Mouse (Mus musculus) neural tube, embryonic 11.5 days (tissue): ENCODE data around the gene Ptger3. TPM values are rescaled to one million over a fixed set of nuclear protein-coding genes. Genes with fewer than 3 reads are reported as not detected.
A peak's percentile ranks its signal among the peaks of the same experiment; 100 is the strongest.

Experiments used
- ATAC-seq: fragments of 200-750 bp; cut with Nextera tagmentation; 2 replicates; pipeline ENCODE4 v1.8.0; 2017; ENCODE audit warnings: moderate number of reproducible peaks, mild to moderate bottlenecking, moderate TSS enrichment, moderate library complexity; ENCODE audit not compliant: insufficient read depth, low FRiP score, low TSS enrichment
- DNase-seq: peaks from one replicate; pipeline ENCODE4 v3.0.0-alpha.2; 2015; ENCODE audit warnings: low spot score
- H3K27ac ChIP-seq: fragments of 300-500 bp; sonication (generic); 2 replicates; pipeline ENCODE4 v1.5.1; 2014; ENCODE audit warnings: low read depth, mild to moderate bottlenecking, low read length
- H3K27me3 ChIP-seq: fragments of 300-500 bp; sonication (generic); 2 replicates; pipeline ENCODE4 v1.6.1; 2014; ENCODE audit warnings: mild to moderate bottlenecking, low read length, mixed read lengths; ENCODE audit not compliant: control insufficient read depth, insufficient read depth
- H3K36me3 ChIP-seq: fragments of 300-500 bp; sonication (generic); 2 replicates; pipeline ENCODE4 v1.6.1; 2014; ENCODE audit warnings: mild to moderate bottlenecking, low read length, moderate library complexity, mixed read lengths; ENCODE audit not compliant: control insufficient read depth, insufficient read depth
- H3K4me1 ChIP-seq: fragments of 300-500 bp; sonication (generic); 2 replicates; pipeline ENCODE4 v1.6.1; 2014; ENCODE audit warnings: low read length, mixed read lengths; ENCODE audit not compliant: control insufficient read depth, insufficient read depth
- H3K4me2 ChIP-seq: fragments of 300-500 bp; sonication (generic); 2 replicates; pipeline ENCODE4 v1.6.1; 2014; ENCODE audit warnings: low read depth, mild to moderate bottlenecking, moderate library complexity
- H3K4me3 ChIP-seq: fragments of 300-500 bp; sonication (generic); 2 replicates; pipeline ENCODE4 v1.5.1; 2014; ENCODE audit warnings: low read depth, low read length
- H3K9ac ChIP-seq: fragments of 300-500 bp; sonication (generic); 2 replicates; pipeline ENCODE4 v1.6.1; 2014; ENCODE audit warnings: mild to moderate bottlenecking, low read length
- H3K9me3 ChIP-seq: fragments of 300-500 bp; sonication (generic); 2 replicates; pipeline ENCODE4 v1.6.1; 2016; ENCODE audit warnings: low read length; ENCODE audit not compliant: control insufficient read depth
- WGBS: fragments of 180-500 bp; shearing (Covaris S2); extraction: QIAGEN DNeasy Blood & Tissue Kit; methylation state at CpG from one replicate; pipeline ENCODE4 v1.1.7; 2014; 5-methylcytosine and 5-hydroxymethylcytosine counted together
- polyA plus RNA-seq: library from polyadenylated mRNA; unstranded; fragments of >200 nt; fragmentation: Nextera tagmentation; extraction: Ambion mirVana; gene quantifications from 2 replicates; pipeline ENCODE4 v1.2.1, GENCODE M21; 2014

Gene Ptger3
- polyA plus RNA-seq, 1 experiment from 2014 or later: 1.0 TPM

DNA sequence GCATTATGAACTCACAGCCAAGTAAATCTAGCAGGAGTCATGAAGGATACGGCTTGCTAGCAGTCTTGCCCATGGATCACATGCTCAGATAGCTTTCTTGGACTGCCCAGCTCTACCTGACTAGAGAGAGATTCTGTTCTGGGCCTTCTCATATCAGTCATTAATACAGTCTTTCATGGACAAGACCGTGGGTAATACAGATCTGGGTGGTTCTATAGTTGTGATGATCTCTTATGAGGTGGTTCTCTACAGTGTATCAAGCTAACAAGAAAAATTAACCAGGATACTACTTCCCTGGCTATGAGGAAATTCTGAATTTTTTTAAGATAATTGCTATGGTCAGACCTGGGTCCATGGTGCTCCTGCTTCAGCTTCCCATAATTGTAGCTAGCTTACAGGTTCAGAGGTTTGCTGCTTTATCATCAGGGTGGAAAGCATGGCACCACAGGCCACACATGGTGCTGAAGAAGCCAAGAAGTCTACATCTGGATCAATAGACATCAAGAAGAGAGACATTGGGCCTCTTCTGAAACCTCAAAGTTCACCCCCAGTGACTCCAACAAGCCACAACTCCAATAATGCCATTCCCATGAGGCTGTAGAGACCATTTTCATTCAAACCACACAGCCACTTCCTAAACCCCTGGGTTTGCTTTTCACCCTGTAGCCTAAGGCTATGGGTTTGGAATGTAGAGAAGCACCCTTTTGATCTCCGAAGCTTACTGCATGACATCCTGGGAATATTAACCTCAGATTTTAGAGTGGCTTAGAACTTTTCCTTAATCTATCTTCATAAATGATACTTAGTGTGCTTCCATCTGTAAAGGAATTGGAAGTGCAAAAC lies 16.7 kb upstream of the Ptger3 start:
- Histone ChIP-seq H3K4me3 (no peak overlapping the region), H3K27ac (no peak overlapping the region), H3K9me3 (no peaks in the 10 kb centered on the region), H3K9ac (no peak overlapping the region), H3K27me3 (no peaks in the 10 kb centered on the region), H3K36me3 (0 out of 2 replicates have a peak, but pooled peaks cover 10% of the 10 kb centered on the region), H3K4me2 (no peak overlapping the region), H3K4me1 (no peaks in the 10 kb centered on the region)
- ATAC-seq (peak; percentile 31; the same call in 1 of the 2 replicates), DNase-seq (no peak)
- 91% methylated on average over 3 of the region's 3 CpGs for WGBS

DNA sequence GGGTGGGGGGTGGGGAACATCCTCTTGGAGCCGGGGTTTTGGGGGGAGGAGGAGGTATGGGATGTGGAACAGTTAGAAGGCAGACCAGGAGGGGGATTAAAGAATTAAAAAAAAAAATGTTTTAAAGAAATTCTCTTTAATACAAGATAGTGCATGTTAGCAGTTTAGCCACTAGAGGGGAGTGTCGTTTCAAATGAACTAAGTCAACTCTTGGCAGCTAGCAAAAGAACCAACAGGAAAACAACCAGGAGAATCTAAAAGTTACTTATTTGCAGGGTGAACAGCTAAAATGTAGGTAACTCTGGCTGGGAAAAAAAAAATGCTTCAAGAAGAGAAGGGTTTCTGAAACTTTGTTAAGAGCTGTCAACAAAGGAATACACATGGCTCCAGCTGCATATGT lies 1.5 kb upstream of the Ptger3 start:
- Histone ChIP-seq H3K4me1 (peaks cover 9% of the 10 kb centered on the region), H3K4me2 (no peak overlapping the region), H3K27ac (no peak overlapping the region), H3K9ac (no peak overlapping the region), H3K36me3 (no peaks in the 10 kb centered on the region), H3K27me3 (peaks cover 31% of the 10 kb centered on the region), H3K4me3 (no peak overlapping the region), H3K9me3 (no peaks in the 10 kb centered on the region)
- ATAC-seq (no peak), DNase-seq (no peak)
- WGBS: 16% methylated on average over 2 of the region's 2 CpGs

DNA sequence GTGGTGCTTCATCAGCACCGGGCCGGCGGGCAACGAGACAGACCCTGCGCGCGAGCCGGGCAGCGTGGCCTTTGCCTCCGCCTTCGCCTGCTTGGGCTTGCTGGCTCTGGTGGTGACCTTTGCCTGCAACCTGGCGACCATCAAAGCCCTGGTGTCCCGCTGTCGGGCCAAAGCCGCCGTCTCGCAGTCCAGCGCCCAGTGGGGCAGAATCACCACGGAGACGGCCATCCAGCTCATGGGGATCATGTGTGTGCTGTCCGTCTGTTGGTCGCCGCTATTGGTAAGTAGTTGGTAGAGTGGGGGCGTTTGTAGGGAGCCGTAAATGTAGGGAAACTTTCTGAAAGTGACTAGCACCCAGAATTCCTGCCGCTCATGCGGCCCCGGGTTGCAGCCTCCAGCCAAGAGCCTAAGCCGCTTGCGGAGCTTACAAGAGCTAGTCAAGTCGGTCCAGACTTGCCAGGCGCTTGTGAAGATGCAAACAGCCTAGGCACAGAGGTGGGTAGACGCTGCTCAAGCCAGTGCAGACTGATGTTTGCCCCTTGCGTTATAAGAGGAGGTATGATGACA lies 957 bp downstream of the Ptger3 start:
- Histone ChIP-seq H3K36me3 (no peaks in the 10 kb centered on the region), H3K27ac (no peak overlapping the region), H3K9ac (no peak overlapping the region), H3K9me3 (no peaks in the 10 kb centered on the region), H3K4me3 (peak overlapping the region; percentile 38), H3K27me3 (peaks cover 31% of the 10 kb centered on the region), H3K4me2 (peak overlapping the region; percentile 75), H3K4me1 (peaks cover 9% of the 10 kb centered on the region)
- 2% methylated on average over 30 of the region's 34 CpGs for WGBS
- no peak for ATAC-seq
- peak; percentile 24 for DNase-seq

DNA sequence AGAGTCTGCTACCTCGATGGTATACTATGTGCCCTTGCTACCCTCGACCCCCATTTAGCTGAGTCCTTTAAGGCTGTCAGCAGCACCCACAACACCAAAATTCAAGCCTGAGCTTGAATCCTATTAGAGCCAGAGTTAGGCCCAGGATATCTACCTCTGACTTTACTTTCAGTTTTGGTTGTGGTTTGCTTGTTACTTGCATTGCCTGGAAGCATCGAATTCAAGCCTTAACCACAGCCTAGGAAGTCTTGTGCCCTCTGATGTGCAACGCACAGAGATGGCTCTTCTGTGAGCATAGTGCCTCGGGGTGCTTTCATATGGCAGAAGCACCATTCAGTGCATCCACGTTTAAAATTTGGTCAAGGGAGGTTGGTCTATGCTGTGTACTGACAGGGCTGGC lies 5.3 kb downstream of the Ptger3 start:
- no peak overlapping the region for H3K27ac ChIP-seq
- H3K4me2 ChIP-seq: no peak overlapping the region
- no peaks in the 10 kb centered on the region for H3K36me3 ChIP-seq
- peaks cover 22% of the 10 kb centered on the region for H3K27me3 ChIP-seq
- peaks cover 5% of the 10 kb centered on the region for H3K4me1 ChIP-seq
- no peak overlapping the region for H3K9ac ChIP-seq
- H3K9me3 ChIP-seq: no peaks in the 10 kb centered on the region
- ATAC-seq (no peak), DNase-seq (no peak)
- WGBS: 81% methylated on average over 6 of the region's 6 CpGs
- H3K4me3 ChIP-seq: no peak overlapping the region

DNA sequence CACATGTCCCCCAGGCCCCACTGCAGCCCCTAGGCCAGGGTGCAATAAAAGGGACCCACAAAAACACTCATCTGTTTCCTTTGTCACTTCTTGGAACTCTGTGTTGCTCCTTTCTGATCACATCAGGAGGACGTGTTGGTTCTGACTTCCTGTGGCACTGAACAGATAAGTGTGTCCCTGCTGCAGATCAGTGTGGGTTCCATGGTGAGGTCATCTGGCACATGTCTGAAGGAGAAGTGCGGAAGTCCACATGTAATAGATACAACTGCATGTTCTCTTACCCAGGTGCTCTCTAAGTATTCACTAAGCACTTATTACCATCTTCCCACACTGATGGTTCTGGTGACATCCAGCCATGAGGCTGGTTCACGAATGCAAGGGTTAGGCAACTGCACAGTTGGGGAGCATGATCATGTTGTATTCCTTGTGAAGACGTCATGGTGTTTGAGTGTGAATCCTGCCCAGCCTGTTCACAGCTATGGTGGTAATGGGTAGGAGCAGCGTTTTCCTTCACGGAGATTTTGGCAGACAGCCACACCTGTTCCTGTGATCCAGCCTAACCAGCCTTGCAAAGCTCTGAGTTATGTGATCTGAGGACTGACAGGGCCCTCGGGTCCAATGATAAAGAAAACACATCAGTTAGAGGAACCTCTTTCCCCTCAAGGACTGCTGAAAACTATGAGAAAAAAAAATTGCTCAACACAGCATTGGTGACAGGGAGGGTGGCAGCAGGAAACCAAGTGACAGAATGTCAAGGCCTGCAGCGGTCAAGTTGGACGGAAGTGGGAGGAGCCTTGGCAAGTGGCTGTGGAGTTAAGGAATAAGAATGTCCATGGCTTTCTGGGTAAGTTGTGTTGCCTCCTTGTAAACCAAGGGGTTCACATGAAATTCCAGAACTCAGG lies 9.0 kb downstream of the Ptger3 start:
- Histone ChIP-seq H3K27ac (no peak overlapping the region), H3K4me3 (no peak overlapping the region), H3K27me3 (no peaks in the 10 kb centered on the region), H3K4me1 (no peaks in the 10 kb centered on the region), H3K4me2 (no peak overlapping the region), H3K9ac (no peak overlapping the region), H3K36me3 (no peaks in the 10 kb centered on the region), H3K9me3 (no peaks in the 10 kb centered on the region)
- ATAC-seq: no peak
- no peak for DNase-seq
- 75% methylated on average over 9 of the region's 9 CpGs for WGBS

DNA sequence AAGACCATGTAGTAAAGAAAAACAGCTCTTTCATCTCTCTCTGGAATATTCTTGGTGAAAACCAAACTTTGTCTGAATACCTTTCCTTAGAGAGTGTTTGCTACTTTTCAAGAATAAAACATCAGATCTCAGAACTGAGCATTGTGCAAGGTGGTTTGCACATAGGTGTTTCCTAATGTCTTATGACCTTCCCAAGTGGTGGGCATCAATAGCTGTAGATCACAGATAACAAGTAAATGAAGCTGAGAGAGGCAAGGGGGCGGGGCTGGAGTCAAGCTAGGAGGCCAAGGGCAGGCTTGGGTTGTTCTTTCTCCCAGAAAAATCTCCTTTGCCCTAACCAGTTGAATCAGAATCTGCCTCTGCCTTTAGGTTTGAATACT lies 9.6 kb downstream of the Ptger3 start:
- ATAC-seq: no peak
- Histone ChIP-seq H3K4me2 (no peak overlapping the region), H3K4me1 (no peaks in the 10 kb centered on the region), H3K4me3 (no peak overlapping the region), H3K9ac (no peak overlapping the region), H3K27ac (no peak overlapping the region), H3K27me3 (no peaks in the 10 kb centered on the region), H3K36me3 (no peaks in the 10 kb centered on the region), H3K9me3 (no peaks in the 10 kb centered on the region)
- 71% methylated on average over 1 of the region's 1 CpGs for WGBS
- no peak for DNase-seq

DNA sequence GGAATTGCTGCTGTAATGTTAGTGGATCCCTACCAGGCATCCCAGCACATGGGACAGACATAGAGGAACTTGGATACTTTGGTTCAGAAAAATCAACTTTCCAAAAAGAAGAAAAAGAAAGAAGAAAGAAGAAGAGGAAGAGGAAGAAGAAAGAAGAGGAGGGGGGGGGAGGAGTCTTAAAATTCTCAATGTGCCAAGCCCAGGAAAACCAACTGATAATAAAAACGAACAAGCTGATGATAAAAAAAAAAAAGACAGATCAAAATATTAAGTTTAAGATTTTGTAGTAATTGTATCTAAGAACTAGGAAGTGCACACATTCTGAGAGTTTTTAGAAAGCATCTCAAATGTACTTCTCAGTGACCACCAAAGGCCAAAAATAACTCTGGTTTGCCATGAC lies 10.2 kb downstream of the Ptger3 start:
- DNase-seq: no peak
- Histone ChIP-seq H3K4me2 (no peak overlapping the region), H3K4me3 (no peak overlapping the region), H3K4me1 (no peaks in the 10 kb centered on the region), H3K9me3 (no peaks in the 10 kb centered on the region), H3K9ac (no peak overlapping the region), H3K36me3 (no peaks in the 10 kb centered on the region), H3K27me3 (no peaks in the 10 kb centered on the region), H3K27ac (no peak overlapping the region)
- no peak for ATAC-seq
- 84% methylated on average over 1 of the region's 1 CpGs for WGBS

DNA sequence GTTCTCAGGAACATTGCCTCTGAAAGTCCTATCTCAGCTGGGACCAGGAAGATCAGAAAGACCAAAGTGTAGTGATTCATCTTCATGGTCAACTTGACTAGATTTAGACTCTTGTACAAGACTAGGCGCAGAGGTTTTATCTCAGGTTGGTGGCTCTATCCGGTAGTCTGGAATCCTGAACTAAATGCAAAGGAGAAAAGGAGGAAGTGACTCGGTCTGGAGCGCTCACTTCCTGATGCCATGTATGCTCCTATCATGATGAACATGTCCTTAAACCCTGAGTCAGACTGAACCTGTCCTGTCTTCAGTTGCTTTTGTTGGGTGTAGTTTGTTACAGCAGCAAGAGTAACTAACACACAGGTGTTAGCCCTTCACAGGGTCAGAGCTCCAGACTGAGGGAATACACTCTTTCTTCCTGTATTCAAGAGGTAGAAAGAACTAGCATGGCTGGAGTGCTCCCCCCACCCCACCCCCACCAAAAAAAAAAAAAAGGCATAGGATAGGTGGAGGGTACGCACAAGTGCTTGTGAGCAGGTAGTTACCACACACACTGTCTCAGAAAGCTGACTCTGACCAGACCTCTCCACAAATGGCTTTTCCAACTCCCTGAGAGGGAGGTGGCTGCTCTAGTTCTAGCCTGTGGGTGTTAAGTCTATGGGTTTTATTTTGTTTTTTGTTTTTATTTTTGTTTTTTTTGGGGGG lies 11.9 kb downstream of the Ptger3 start:
- Histone ChIP-seq H3K4me2 (no peak overlapping the region), H3K27ac (no peak overlapping the region), H3K9me3 (no peaks in the 10 kb centered on the region), H3K4me3 (no peak overlapping the region), H3K4me1 (no peaks in the 10 kb centered on the region), H3K9ac (no peak overlapping the region), H3K27me3 (no peaks in the 10 kb centered on the region), H3K36me3 (no peaks in the 10 kb centered on the region)
- ATAC-seq (no peak), DNase-seq (no peak)
- 91% methylated on average over 5 of the region's 5 CpGs for WGBS
